8 mouse cellular contexts compared by ENCODE assay signal in the genomic region with DNA sequence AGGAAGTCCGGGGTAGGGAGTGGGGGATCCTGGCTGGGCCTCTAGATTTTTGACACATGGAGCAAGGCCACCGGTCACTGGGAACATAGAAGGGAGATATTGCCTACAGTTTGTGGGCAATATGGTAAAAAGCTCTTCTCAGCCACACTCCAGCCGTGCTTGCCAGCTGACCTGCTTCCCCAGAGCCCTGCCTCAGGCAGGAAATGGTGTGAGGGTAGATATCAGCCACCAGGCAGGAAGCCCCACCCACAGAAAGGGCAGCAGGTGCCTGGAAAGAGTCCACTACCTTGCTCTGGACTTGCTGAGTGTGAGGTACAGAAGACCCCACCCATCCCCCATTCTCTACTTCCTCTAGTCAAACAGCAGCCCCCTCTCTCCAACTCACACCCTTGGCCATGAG.
A peak's percentile ranks its signal among the peaks of the same experiment; 100 is the strongest.
DNase-seq lines count a peak whose midpoint lies in the region; ATAC-seq and TF ChIP-seq lines count a peak whose summit lies in the region.

No protein-coding gene starts in this region.

- no peak for TF ChIP-seq CTCF in lung, postnatal 0 days (IDR thresholded peaks at IDR 0.05)

- H3K4me2 ChIP-seq in embryonic facial prominence, embryonic 13.5 days, result no peak overlapping the region
- H3K4me2 ChIP-seq in lung, postnatal 0 days (replicated peaks; ENCODE audit: low read depth, low read length), result no peak overlapping the region
- H3K4me2 ChIP-seq in forebrain, embryonic 13.5 days, result no peak overlapping the region

- TF ChIP-seq EP300 in lung, postnatal 0 days (IDR thresholded peaks at IDR 0.05), result peak; percentile 46; the same call in 1 of the 2 replicates

- H3K9ac ChIP-seq in embryonic facial prominence, embryonic 13.5 days, result no peak overlapping the region
- H3K9ac ChIP-seq in lung, postnatal 0 days (replicated peaks; ENCODE audit: low read depth), result no peak overlapping the region
- no peak overlapping the region for H3K9ac ChIP-seq in forebrain, embryonic 13.5 days

- WGBS in embryonic facial prominence, embryonic 13.5 days, result 76% methylated on average over 3 of the region's 3 CpGs
- 45% methylated on average over 3 of the region's 3 CpGs for WGBS in lung, postnatal 0 days
- WGBS in forebrain, embryonic 13.5 days, result 90% methylated on average over 3 of the region's 3 CpGs

- no peak overlapping the region for H3K4me3 ChIP-seq in embryonic facial prominence, embryonic 13.5 days
- H3K4me3 ChIP-seq in lung, postnatal 0 days (ENCODE audit: low read depth, low read length), result no peak overlapping the region
- no peak overlapping the region for H3K4me3 ChIP-seq in forebrain, embryonic 13.5 days

- 0 out of 2 replicates have a peak, but pooled peaks cover 2% of the 10 kb centered on the region for H3K4me1 ChIP-seq in embryonic facial prominence, embryonic 13.5 days
- H3K4me1 ChIP-seq in lung, postnatal 0 days (ENCODE audit: insufficient read depth, low read depth, low read length), result peaks cover 10% of the 10 kb centered on the region; the same call in 1 of the 2 replicates
- H3K4me1 ChIP-seq in forebrain, embryonic 13.5 days, result no peaks in the 10 kb centered on the region

- no peak for ATAC-seq in embryonic facial prominence, embryonic 13.5 days (ENCODE audit: insufficient number of reproducible peaks, insufficient read depth, low FRiP score, low TSS enrichment, low read depth)
- no peak for ATAC-seq in lung, postnatal 0 days
- no peak for ATAC-seq in forebrain, embryonic 13.5 days

- DNase-seq in A20 (ENCODE audit: low read depth, low spot score), result peak; percentile 5
- peak; percentile 29 for DNase-seq in kidney, adult 18-20 months
- peak; percentile 36 for DNase-seq in lung, postnatal 0 days (ENCODE audit: low spot score)
- DNase-seq in urinary bladder, postnatal 10 days (ENCODE audit: low spot score), result no peak
- DNase-seq in gastrocnemius, postnatal 10 days, result no peak
- no peak for DNase-seq in right cerebral cortex, adult 18-20 months

- H3K9me3 ChIP-seq in embryonic facial prominence, embryonic 13.5 days, result no peaks in the 10 kb centered on the region
- no peaks in the 10 kb centered on the region for H3K9me3 ChIP-seq in lung, postnatal 0 days (ENCODE audit: low read length)
- no peaks in the 10 kb centered on the region for H3K9me3 ChIP-seq in forebrain, embryonic 13.5 days (replicated peaks)

- H3K27me3 ChIP-seq in embryonic facial prominence, embryonic 13.5 days, result no peaks in the 10 kb centered on the region
- no peaks in the 10 kb centered on the region for H3K27me3 ChIP-seq in lung, postnatal 0 days (replicated peaks; ENCODE audit: insufficient read depth, low read length)
- H3K27me3 ChIP-seq in forebrain, embryonic 13.5 days, result no peaks in the 10 kb centered on the region

- H3K36me3 ChIP-seq in embryonic facial prominence, embryonic 13.5 days, result no peaks in the 10 kb centered on the region
- no peaks in the 10 kb centered on the region for H3K36me3 ChIP-seq in lung, postnatal 0 days (ENCODE audit: insufficient read depth, low read length)
- no peaks in the 10 kb centered on the region for H3K36me3 ChIP-seq in forebrain, embryonic 13.5 days (ENCODE audit: poor library complexity, severe bottlenecking)

- H3K27ac ChIP-seq in embryonic facial prominence, embryonic 13.5 days, result peak overlapping the region; percentile 44; the same call in 1 of the 2 replicates
- peak overlapping the region; percentile 84 for H3K27ac ChIP-seq in lung, postnatal 0 days (ENCODE audit: low read length)
- H3K27ac ChIP-seq in forebrain, embryonic 13.5 days, result no peak overlapping the region

Comparison
In these comparisons a context has a peak if more than half of its experiments do, and no peak if none do; other contexts are left out.
1. DNase-seq: peak in A20 (single experiment), kidney, adult 18-20 months (single experiment) and lung, postnatal 0 days (single experiment); none in urinary bladder, postnatal 10 days (single experiment), gastrocnemius, postnatal 10 days (single experiment) and right cerebral cortex, adult 18-20 months (single experiment).